Mouse (Mus musculus): ENCODE results near the gene Dnah7c.
"Not testable (repeated sequence)": the region's sequence is repeated elsewhere in the genome, so short reads cannot be mapped to it uniquely, and the experiment has no call there.

- not testable (repeated sequence) for TF ChIP-seq CTCF (IDR thresholded peaks at IDR 0.05; ENCODE audit: control insufficient read depth, insufficient read depth, insufficient replicate concordance, low read depth, low read length); POLR2A (IDR thresholded peaks at IDR 0.05; ENCODE audit: control insufficient read depth, low read depth, low read length)
Measured at GRCm38 (mm10) chr1:46514671-46515070, 89.3 kb downstream of the Dnah7c start.
